Mouse (Mus musculus): ENCODE results near the gene Tmc3. TPM values are rescaled to one million over a fixed set of nuclear protein-coding genes. Genes with fewer than 3 reads are reported as not detected.

Gene Tmc3
- 0.16 and 0.40 TPM in 2 replicates for polyA plus RNA-seq (2015; fragmentation: Nextera tagmentation; extraction: Ambion mirVana)

GRCm38 (mm10) chr7:83584639-83585471 lies at the start of gene Tmc3:
Tmc3 (plus strand) TSS chr7:83584927.
- H3K9me3 ChIP-seq (replicated peaks; ENCODE audit: control insufficient read depth, low read length, poor library complexity, severe bottlenecking): no peaks in the 10 kb centered on the region
- WGBS: 50% methylated on average over 11 of the region's 11 CpGs
- no peaks in the 10 kb centered on the region for H3K36me3 ChIP-seq (ENCODE audit: control insufficient read depth, insufficient read depth, low read length)
- 0 out of 2 replicates have a peak, but pooled peaks cover 5% of the 10 kb centered on the region for H3K4me1 ChIP-seq (ENCODE audit: control insufficient read depth, insufficient read depth, low read length)
- H3K4me3 ChIP-seq (ENCODE audit: low read depth, low read length): no peak within 1 kb of the TSS
- no peak for ATAC-seq
- H3K9ac ChIP-seq (ENCODE audit: low read depth, low read length): no peak within 1 kb of the TSS
- no peak within 1 kb of the TSS for H3K4me2 ChIP-seq (ENCODE audit: low read length)
- no peaks in the 10 kb centered on the region for H3K27me3 ChIP-seq (ENCODE audit: control insufficient read depth, insufficient read depth, low read depth, low read length)
- no peak within 1 kb of the TSS for H3K27ac ChIP-seq (ENCODE audit: low read length)

GRCm38 (mm10) chr7:83541536-83542169 lies 43.1 kb upstream of the Tmc3 start:
- H3K4me1 ChIP-seq (ENCODE audit: control insufficient read depth, insufficient read depth, low read length): no peaks in the 10 kb centered on the region
- H3K9me3 ChIP-seq (replicated peaks; ENCODE audit: control insufficient read depth, low read length, poor library complexity, severe bottlenecking): no peaks in the 10 kb centered on the region
- no peaks in the 10 kb centered on the region for H3K36me3 ChIP-seq (ENCODE audit: control insufficient read depth, insufficient read depth, low read length)
- 82% methylated on average over 5 of the region's 5 CpGs for WGBS
- H3K9ac ChIP-seq (ENCODE audit: low read depth, low read length): no peak overlapping the region
- H3K27me3 ChIP-seq (ENCODE audit: control insufficient read depth, insufficient read depth, low read depth, low read length): no peaks in the 10 kb centered on the region
- no peak overlapping the region for H3K27ac ChIP-seq (ENCODE audit: low read length)
- H3K4me3 ChIP-seq (ENCODE audit: low read depth, low read length): no peak overlapping the region
- H3K4me2 ChIP-seq (ENCODE audit: low read length): no peak overlapping the region
- no peak for ATAC-seq

- Histone ChIP-seq H3K9ac (ENCODE audit: low read depth, low read length) (peak overlapping the region; percentile 52), H3K4me2 (ENCODE audit: low read length) (peak overlapping the region; percentile 46), H3K4me1 (ENCODE audit: control insufficient read depth, insufficient read depth, low read length) (peaks cover 12% of the 10 kb centered on the region), H3K36me3 (ENCODE audit: control insufficient read depth, insufficient read depth, low read length) (no peaks in the 10 kb centered on the region), H3K27me3 (ENCODE audit: control insufficient read depth, insufficient read depth, low read depth, low read length) (no peaks in the 10 kb centered on the region), H3K9me3 (replicated peaks; ENCODE audit: control insufficient read depth, low read length, poor library complexity, severe bottlenecking) (no peaks in the 10 kb centered on the region), H3K4me3 (ENCODE audit: low read depth, low read length) (peak overlapping the region; percentile 24; the same call in 1 of the 2 replicates), H3K27ac (ENCODE audit: low read length) (peak overlapping the region; percentile 80)
- WGBS: 22% methylated on average over 7 of the region's 7 CpGs
- peak; percentile 78 for ATAC-seq
Measured at GRCm38 (mm10) chr7:83548686-83549352, 35.9 kb upstream of the Tmc3 start.

- Histone ChIP-seq H3K4me2 (ENCODE audit: low read length) (peak overlapping the region; percentile 46), H3K36me3 (ENCODE audit: control insufficient read depth, insufficient read depth, low read length) (no peaks in the 10 kb centered on the region), H3K9me3 (replicated peaks; ENCODE audit: control insufficient read depth, low read length, poor library complexity, severe bottlenecking) (no peaks in the 10 kb centered on the region), H3K27me3 (ENCODE audit: control insufficient read depth, insufficient read depth, low read depth, low read length) (no peaks in the 10 kb centered on the region), H3K4me1 (ENCODE audit: control insufficient read depth, insufficient read depth, low read length) (peaks cover 12% of the 10 kb centered on the region), H3K27ac (ENCODE audit: low read length) (peak overlapping the region; percentile 80), H3K9ac (ENCODE audit: low read depth, low read length) (peak overlapping the region; percentile 52), H3K4me3 (ENCODE audit: low read depth, low read length) (peak overlapping the region; percentile 24)
- peak; percentile 83 for ATAC-seq
- WGBS: 20% methylated on average over 7 of the region's 7 CpGs
Measured at GRCm38 (mm10) chr7:83549353-83549774, 35.4 kb upstream of the Tmc3 start.

- H3K36me3 ChIP-seq (ENCODE audit: control insufficient read depth, insufficient read depth, low read length): no peaks in the 10 kb centered on the region
- H3K4me3 ChIP-seq (ENCODE audit: low read depth, low read length): peak overlapping the region; percentile 24
- H3K27ac ChIP-seq (ENCODE audit: low read length): peak overlapping the region; percentile 80
Measured at GRCm38 (mm10) chr7:83549951-83550407, 34.7 kb upstream of the Tmc3 start.

GRCm38 (mm10) chr7:83554477-83554876 lies 30.2 kb upstream of the Tmc3 start:
- 84% methylated on average over 6 of the region's 6 CpGs for WGBS
- Histone ChIP-seq H3K27me3 (ENCODE audit: control insufficient read depth, insufficient read depth, low read depth, low read length) (no peaks in the 10 kb centered on the region), H3K4me1 (ENCODE audit: control insufficient read depth, insufficient read depth, low read length) (peaks cover 3% of the 10 kb centered on the region), H3K9ac (ENCODE audit: low read depth, low read length) (no peak overlapping the region), H3K36me3 (ENCODE audit: control insufficient read depth, insufficient read depth, low read length) (no peaks in the 10 kb centered on the region), H3K4me2 (ENCODE audit: low read length) (no peak overlapping the region), H3K9me3 (replicated peaks; ENCODE audit: control insufficient read depth, low read length, poor library complexity, severe bottlenecking) (no peaks in the 10 kb centered on the region), H3K4me3 (ENCODE audit: low read depth, low read length) (no peak overlapping the region), H3K27ac (ENCODE audit: low read length) (no peak overlapping the region)
- ATAC-seq: no peak

More at GRCm38 (mm10) chr7:83549951-83550407, 34.7 kb upstream of the Tmc3 start:
- no peaks in the 10 kb centered on the region for H3K9me3 ChIP-seq (replicated peaks; ENCODE audit: control insufficient read depth, low read length, poor library complexity, severe bottlenecking)
- peaks cover 12% of the 10 kb centered on the region for H3K4me1 ChIP-seq (ENCODE audit: control insufficient read depth, insufficient read depth, low read length)
- peak; percentile 82 for ATAC-seq
- peak overlapping the region; percentile 52 for H3K9ac ChIP-seq (ENCODE audit: low read depth, low read length)
- WGBS: 17% methylated on average over 5 of the region's 5 CpGs
- no peaks in the 10 kb centered on the region for H3K27me3 ChIP-seq (ENCODE audit: control insufficient read depth, insufficient read depth, low read depth, low read length)
- H3K4me2 ChIP-seq (ENCODE audit: low read length): peak overlapping the region; percentile 46

- 90% methylated on average over 2 of the region's 2 CpGs for WGBS
- H3K4me3 ChIP-seq (ENCODE audit: low read depth, low read length): no peak overlapping the region
- H3K4me2 ChIP-seq (ENCODE audit: low read length): no peak overlapping the region
- no peak for ATAC-seq
- no peak overlapping the region for H3K9ac ChIP-seq (ENCODE audit: low read depth, low read length)
- H3K9me3 ChIP-seq (replicated peaks; ENCODE audit: control insufficient read depth, low read length, poor library complexity, severe bottlenecking): no peaks in the 10 kb centered on the region
- H3K27ac ChIP-seq (ENCODE audit: low read length): no peak overlapping the region
- no peaks in the 10 kb centered on the region for H3K36me3 ChIP-seq (ENCODE audit: control insufficient read depth, insufficient read depth, low read length)
- H3K27me3 ChIP-seq (ENCODE audit: control insufficient read depth, insufficient read depth, low read depth, low read length): no peaks in the 10 kb centered on the region
- no peaks in the 10 kb centered on the region for H3K4me1 ChIP-seq (ENCODE audit: control insufficient read depth, insufficient read depth, low read length)
Measured at GRCm38 (mm10) chr7:83556488-83556887, 28.2 kb upstream of the Tmc3 start.

- 55% methylated on average over 5 of the region's 5 CpGs for WGBS
- no peak for ATAC-seq
Measured at GRCm38 (mm10) chr7:83558741-83559280, 25.9 kb upstream of the Tmc3 start.

More at GRCm38 (mm10) chr7:83558741-83559280, 25.9 kb upstream of the Tmc3 start:
- H3K9ac ChIP-seq (ENCODE audit: low read depth, low read length): no peak overlapping the region
- H3K36me3 ChIP-seq (ENCODE audit: control insufficient read depth, insufficient read depth, low read length): no peaks in the 10 kb centered on the region
- H3K27me3 ChIP-seq (ENCODE audit: control insufficient read depth, insufficient read depth, low read depth, low read length): no peaks in the 10 kb centered on the region
- no peaks in the 10 kb centered on the region for H3K9me3 ChIP-seq (replicated peaks; ENCODE audit: control insufficient read depth, low read length, poor library complexity, severe bottlenecking)
- no peak overlapping the region for H3K4me2 ChIP-seq (ENCODE audit: low read length)
- no peak overlapping the region for H3K4me3 ChIP-seq (ENCODE audit: low read depth, low read length)
- no peak overlapping the region for H3K27ac ChIP-seq (ENCODE audit: low read length)
- no peaks in the 10 kb centered on the region for H3K4me1 ChIP-seq (ENCODE audit: control insufficient read depth, insufficient read depth, low read length)
